Mouse (Mus musculus) heart, embryonic 16.5 days (tissue): Measurements from ENCODE around the gene Sh3rf1. TPM values are rescaled to one million over a fixed set of nuclear protein-coding genes. Genes with fewer than 3 reads are reported as not detected.

Source experiments
- ATAC-seq: fragments of 200-750 bp; cut with Nextera tagmentation; replicated peaks from 2 replicates; pipeline ENCODE4 v1.8.0; 2017; ENCODE audit warnings: moderate number of reproducible peaks; ENCODE audit not compliant: insufficient read depth, low FRiP score; ENCODE audit errors: extremely low read depth
- H3K27ac ChIP-seq: fragments of 300-500 bp; sonication (generic); 2 replicates; pipeline ENCODE4 v1.5.1; 2014; ENCODE audit warnings: mild to moderate bottlenecking, low read length, control low read depth, moderate library complexity
- H3K27me3 ChIP-seq: fragments of 300-500 bp; sonication (generic); 2 replicates; pipeline ENCODE4 v1.6.1; 2014; ENCODE audit warnings: low read length, mixed read lengths; ENCODE audit not compliant: control insufficient read depth, insufficient read depth
- H3K36me3 ChIP-seq: fragments of 300-500 bp; sonication (generic); 2 replicates; pipeline ENCODE4 v1.6.1; 2014; ENCODE audit not compliant: control insufficient read depth, insufficient read depth
- H3K4me1 ChIP-seq: fragments of 300-500 bp; sonication (generic); 2 replicates; pipeline ENCODE4 v1.6.1; 2014; ENCODE audit warnings: low read length, mixed read lengths; ENCODE audit not compliant: control insufficient read depth, insufficient read depth
- H3K4me2 ChIP-seq: fragments of 300-500 bp; sonication (generic); 2 replicates; pipeline ENCODE4 v1.6.1; 2014; ENCODE audit warnings: low read depth, mild to moderate bottlenecking, control low read depth, low read length
- H3K4me3 ChIP-seq: fragments of 300-500 bp; sonication (generic); 2 replicates; pipeline ENCODE4 v1.5.1; 2014; ENCODE audit warnings: mild to moderate bottlenecking, control low read depth, low read length
- H3K9ac ChIP-seq: fragments of 300-500 bp; sonication (generic); 2 replicates; pipeline ENCODE4 v1.6.1; 2014; ENCODE audit warnings: low read length, control low read depth
- H3K9me3 ChIP-seq: fragments of 300-500 bp; sonication (generic); replicated peaks from 2 replicates; pipeline ENCODE4 v1.6.1; 2016; ENCODE audit warnings: low read length; ENCODE audit not compliant: control insufficient read depth
- WGBS: fragments of 180-500 bp; shearing (Covaris S2); extraction: QIAGEN DNeasy Blood & Tissue Kit; methylation state at CpG from one replicate; pipeline ENCODE4 v1.1.7; 2014; 5-methylcytosine and 5-hydroxymethylcytosine counted together
- polyA plus RNA-seq: library from polyadenylated mRNA; unstranded; fragments of >200 nt; fragmentation: Nextera tagmentation; extraction: Ambion mirVana; gene quantifications from 2 replicates; pipeline ENCODE4 v1.2.1, GENCODE M21; 2015

Gene Sh3rf1
- 4.9 and 5.3 TPM in 2 replicates for polyA plus RNA-seq

- Histone ChIP-seq H3K27me3 (no peaks in the 10 kb centered on the region), H3K36me3 (no peaks in the 10 kb centered on the region), H3K9ac (peak within 1 kb of the TSS; percentile 91), H3K4me1 (0 out of 2 replicates have a peak, but pooled peaks cover 7% of the 10 kb centered on the region), H3K4me2 (peak within 1 kb of the TSS; percentile 87), H3K9me3 (no peaks in the 10 kb centered on the region), H3K27ac (peak within 1 kb of the TSS; percentile 77), H3K4me3 (peak within 1 kb of the TSS; percentile 84)
- ATAC-seq, result peak; percentile 92
- WGBS, result under 1% methylated on average over 74 of the region's 84 CpGs
Observed at GRCm38 (mm10) chr8:61223729-61224379, at the start of gene Sh3rf1. TSS of gene Sh3rf1 (plus strand) at chr8:61223872.

GRCm38 (mm10) chr8:61173921-61174492 lies 49.7 kb upstream of the Sh3rf1 start:
- Histone ChIP-seq H3K36me3 (no peaks in the 10 kb centered on the region), H3K9ac (no peak overlapping the region), H3K27me3 (no peaks in the 10 kb centered on the region), H3K27ac (no peak overlapping the region), H3K4me2 (no peak overlapping the region), H3K4me3 (no peak overlapping the region), H3K9me3 (no peaks in the 10 kb centered on the region), H3K4me1 (peaks cover 4% of the 10 kb centered on the region; the same call in 1 of the 2 replicates)
- WGBS, result 36% methylated on average over 7 of the region's 7 CpGs
- ATAC-seq, result no peak

GRCm38 (mm10) chr8:61175876-61176275 lies 47.8 kb upstream of the Sh3rf1 start:
- Histone ChIP-seq H3K27ac (no peak overlapping the region), H3K4me1 (peaks cover 4% of the 10 kb centered on the region; the same call in 1 of the 2 replicates), H3K36me3 (no peaks in the 10 kb centered on the region), H3K4me3 (no peak overlapping the region), H3K9me3 (0 out of 2 replicates have a peak, but pooled peaks cover 2% of the 10 kb centered on the region), H3K4me2 (no peak overlapping the region), H3K27me3 (no peaks in the 10 kb centered on the region), H3K9ac (no peak overlapping the region)
- WGBS, result 39% methylated on average over 2 of the region's 2 CpGs
- no peak for ATAC-seq

- H3K9me3 ChIP-seq, result 0 out of 2 replicates have a peak, but pooled peaks cover 2% of the 10 kb centered on the region
- no peak overlapping the region for H3K9ac ChIP-seq
- ATAC-seq, result no peak
- no peaks in the 10 kb centered on the region for H3K36me3 ChIP-seq
- WGBS, result 64% methylated on average over 12 of the region's 12 CpGs
- no peak overlapping the region for H3K27ac ChIP-seq
- H3K4me3 ChIP-seq, result no peak overlapping the region
- no peak overlapping the region for H3K4me2 ChIP-seq
- peaks cover 8% of the 10 kb centered on the region for H3K4me1 ChIP-seq
- H3K27me3 ChIP-seq, result no peaks in the 10 kb centered on the region
Observed at GRCm38 (mm10) chr8:61177680-61178593, 45.7 kb upstream of the Sh3rf1 start.

- H3K36me3 ChIP-seq, result no peaks in the 10 kb centered on the region
- no peak overlapping the region for H3K4me2 ChIP-seq
- no peak overlapping the region for H3K9ac ChIP-seq
- 51% methylated on average over 11 of the region's 11 CpGs for WGBS
- H3K4me3 ChIP-seq, result no peak overlapping the region
- no peak for ATAC-seq
- H3K9me3 ChIP-seq, result 0 out of 2 replicates have a peak, but pooled peaks cover 2% of the 10 kb centered on the region
- peaks cover 8% of the 10 kb centered on the region for H3K4me1 ChIP-seq
- H3K27me3 ChIP-seq, result no peaks in the 10 kb centered on the region
- H3K27ac ChIP-seq, result no peak overlapping the region
Observed at GRCm38 (mm10) chr8:61178594-61179140, 45.0 kb upstream of the Sh3rf1 start.

- no peaks in the 10 kb centered on the region for H3K27me3 ChIP-seq
- no peak for ATAC-seq
- H3K4me2 ChIP-seq, result no peak overlapping the region
- peaks cover 8% of the 10 kb centered on the region for H3K4me1 ChIP-seq
- no peak overlapping the region for H3K9ac ChIP-seq
- no peak overlapping the region for H3K4me3 ChIP-seq
- 0 out of 2 replicates have a peak, but pooled peaks cover 2% of the 10 kb centered on the region for H3K9me3 ChIP-seq
- WGBS, result 45% methylated on average over 2 of the region's 2 CpGs
- H3K27ac ChIP-seq, result no peak overlapping the region
- no peaks in the 10 kb centered on the region for H3K36me3 ChIP-seq
Observed at GRCm38 (mm10) chr8:61181592-61181991, 42.1 kb upstream of the Sh3rf1 start.

- WGBS, result 58% methylated on average over 4 of the region's 4 CpGs
- H3K9me3 ChIP-seq, result 0 out of 2 replicates have a peak, but pooled peaks cover 2% of the 10 kb centered on the region
- no peak overlapping the region for H3K4me3 ChIP-seq
- no peak overlapping the region for H3K9ac ChIP-seq
- H3K27me3 ChIP-seq, result no peaks in the 10 kb centered on the region
- H3K4me2 ChIP-seq, result no peak overlapping the region
- H3K4me1 ChIP-seq, result peaks cover 8% of the 10 kb centered on the region
- ATAC-seq, result no peak
- H3K27ac ChIP-seq, result no peak overlapping the region
- no peaks in the 10 kb centered on the region for H3K36me3 ChIP-seq
Observed at GRCm38 (mm10) chr8:61182020-61182419, 41.7 kb upstream of the Sh3rf1 start.

GRCm38 (mm10) chr8:61185274-61186198 lies 38.1 kb upstream of the Sh3rf1 start:
- WGBS, result 50% methylated on average over 5 of the region's 5 CpGs
- Histone ChIP-seq H3K27me3 (no peaks in the 10 kb centered on the region), H3K4me3 (no peak overlapping the region), H3K9ac (no peak overlapping the region), H3K27ac (no peak overlapping the region), H3K4me2 (no peak overlapping the region), H3K9me3 (no peaks in the 10 kb centered on the region), H3K4me1 (peaks cover 8% of the 10 kb centered on the region), H3K36me3 (no peaks in the 10 kb centered on the region)
- no peak for ATAC-seq
